Mouse (Mus musculus) spleen, adult 2 months (tissue): ENCODE data around the gene Slc29a3.

Experiments
- CTCF ChIP-seq: fragments of 200-500 bp; IDR thresholded peaks from 2 replicates; pipeline ENCODE4 v1.5.1; 2011; ENCODE audit warnings: mild to moderate bottlenecking, inconsistent platforms; ENCODE audit not compliant: insufficient read depth, insufficient read length, insufficient replicate concordance; ENCODE audit errors: extremely low read depth
- POLR2A ChIP-seq: fragments of 200-500 bp; IDR thresholded peaks from 2 replicates; pipeline ENCODE4 v1.6.1; 2011; ENCODE audit warnings: low read depth, low read length, inconsistent platforms

- TF ChIP-seq POLR2A (no peak), CTCF (no peak)
Observed at GRCm38 (mm10) chr10:60756146-60756545, 3.6 kb upstream of the Slc29a3 start.
